Mouse (Mus musculus): ENCODE measurements around the gene Psma6.

GRCm38 (mm10) chr12:55392733-55393577 is 8.9 kb downstream of the Psma6 start:
- TF ChIP-seq POLR2A (IDR thresholded peaks at IDR 0.05; ENCODE audit: borderline replicate concordance, extremely low read depth, insufficient read depth, insufficient read length, poor library complexity, severe bottlenecking), result no peak
- no peak for TF ChIP-seq CTCF (IDR thresholded peaks at IDR 0.05; ENCODE audit: borderline replicate concordance, extremely low read depth, insufficient read depth, insufficient read length)

Measured in brain, embryonic 14.5 days (tissue).